Mouse (Mus musculus) kidney, adult 11 months (tissue): Measurements from ENCODE around the gene Ubash3b.

Experiments used
- DNase-seq: peaks from one replicate; pipeline ENCODE4 v3.0.0; 2022

Gene Ubash3b

GRCm38 (mm10) chr9:40984313-40984712 is 177.2 kb downstream of the Ubash3b start:
- no peak for DNase-seq

- no peak for DNase-seq
These were observed 177.7 kb downstream of the Ubash3b start for GRCm38 (mm10) chr9:40983758-40984157.

- no peak for DNase-seq
These were observed 179.0 kb downstream of the Ubash3b start for GRCm38 (mm10) chr9:40982480-40982879.

- DNase-seq = no peak
These were observed 187.3 kb downstream of the Ubash3b start for GRCm38 (mm10) chr9:40974042-40974801.

GRCm38 (mm10) chr9:40964418-40964714 is 197.1 kb downstream of the Ubash3b start:
- DNase-seq = no peak

GRCm38 (mm10) chr9:40963586-40964417 is 197.7 kb downstream of the Ubash3b start, which contains the start of gene Jhy:
Gene Jhy, minus strand, starts transcription at chr9:40964118.
- no peak for DNase-seq

- no peak for DNase-seq
These were observed 200.1 kb downstream of the Ubash3b start for GRCm38 (mm10) chr9:40961401-40961800.
